Mouse (Mus musculus): Measurements from ENCODE around the gene Slc30a5. TPM values are rescaled to one million over a fixed set of nuclear protein-coding genes. Genes with fewer than 3 reads are reported as not detected.

Slc30a5 gene
- polyA plus RNA-seq, 1 experiment from 2014 or later, result 62.0 TPM

DNA sequence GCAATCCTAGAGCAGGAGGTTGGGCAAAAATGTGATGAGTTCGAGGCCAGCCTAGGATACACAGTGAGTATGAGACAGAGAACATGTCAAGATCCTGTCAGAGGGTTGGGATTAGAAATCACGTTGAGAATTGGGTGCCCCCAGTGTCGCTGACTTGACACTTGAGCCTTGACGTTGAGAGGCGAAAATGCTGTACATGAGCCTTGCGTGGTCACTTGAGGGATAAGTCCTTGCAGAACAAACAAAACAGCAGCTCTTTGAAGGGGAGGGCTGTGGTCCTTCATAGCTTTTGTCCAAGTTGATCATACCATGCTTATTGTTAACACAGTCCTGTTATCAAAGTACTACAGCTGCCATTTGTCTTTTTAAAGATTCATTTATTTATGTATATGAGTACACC lies 56.5 kb downstream of the Slc30a5 start:
- no peaks in the 10 kb centered on the region for H3K27me3 ChIP-seq (ENCODE audit: control insufficient read depth, insufficient read depth, low read length)
- DNase-seq (ENCODE audit: low spot score) (no peak), ATAC-seq (replicated peaks; ENCODE audit: insufficient number of reproducible peaks, low FRiP score, low TSS enrichment, low read depth) (no peak)
- H3K9ac ChIP-seq (replicated peaks; ENCODE audit: low read length), result no peak overlapping the region
- 58% methylated on average over 6 of the region's 6 CpGs for WGBS
- H3K4me1 ChIP-seq (ENCODE audit: control insufficient read depth, insufficient read depth, low read length), result no peaks in the 10 kb centered on the region
- no peak overlapping the region; the same call in 1 of the 2 replicates for H3K4me2 ChIP-seq (ENCODE audit: low read depth, low read length)
- no peak overlapping the region for H3K4me3 ChIP-seq (ENCODE audit: low read depth, low read length)
- H3K27ac ChIP-seq (replicated peaks; ENCODE audit: low read depth, low read length), result no peak overlapping the region
- no peaks in the 10 kb centered on the region for H3K36me3 ChIP-seq (replicated peaks; ENCODE audit: control insufficient read depth, insufficient read depth, low read depth, low read length)
- H3K9me3 ChIP-seq (replicated peaks; ENCODE audit: control insufficient read depth, low read length), result no peaks in the 10 kb centered on the region

DNA sequence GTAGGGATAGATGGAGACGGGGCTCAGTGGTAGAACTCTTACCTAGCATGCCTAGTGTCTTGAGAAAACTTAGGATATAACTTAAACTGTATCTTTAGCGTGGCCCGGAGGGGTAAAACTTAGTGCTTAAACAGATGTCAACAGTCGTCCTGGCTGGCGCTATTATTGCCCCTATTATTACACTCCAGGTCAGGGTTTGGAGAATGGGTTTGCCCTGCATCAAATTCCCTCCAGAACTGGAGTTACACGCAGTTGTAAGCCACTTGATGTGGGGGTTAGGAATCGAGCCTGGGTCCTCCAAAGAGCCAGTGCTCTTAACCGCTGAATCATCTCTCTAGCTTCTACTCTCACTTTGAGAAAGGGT lies 57.2 kb downstream of the Slc30a5 start:
- H3K27me3 ChIP-seq (ENCODE audit: control insufficient read depth, insufficient read depth, low read length), result no peaks in the 10 kb centered on the region
- peak overlapping the region; percentile 34 for H3K4me2 ChIP-seq (ENCODE audit: low read depth, low read length)
- ATAC-seq (replicated peaks; ENCODE audit: insufficient number of reproducible peaks, low FRiP score, low TSS enrichment, low read depth) (peak; percentile 4; the same call in 1 of the 2 replicates), DNase-seq (ENCODE audit: low spot score) (no peak)
- WGBS, result 18% methylated on average over 8 of the region's 8 CpGs
- no peaks in the 10 kb centered on the region for H3K9me3 ChIP-seq (replicated peaks; ENCODE audit: control insufficient read depth, low read length)
- no peaks in the 10 kb centered on the region for H3K4me1 ChIP-seq (ENCODE audit: control insufficient read depth, insufficient read depth, low read length)
- H3K36me3 ChIP-seq (replicated peaks; ENCODE audit: control insufficient read depth, insufficient read depth, low read depth, low read length), result peaks cover 2% of the 10 kb centered on the region; the same call in 1 of the 2 replicates
- H3K27ac ChIP-seq (replicated peaks; ENCODE audit: low read depth, low read length), result no peak overlapping the region
- H3K4me3 ChIP-seq (ENCODE audit: low read depth, low read length), result peak overlapping the region; percentile 89
- peak overlapping the region; percentile 85; the same call in 1 of the 2 replicates for H3K9ac ChIP-seq (replicated peaks; ENCODE audit: low read length)

DNA sequence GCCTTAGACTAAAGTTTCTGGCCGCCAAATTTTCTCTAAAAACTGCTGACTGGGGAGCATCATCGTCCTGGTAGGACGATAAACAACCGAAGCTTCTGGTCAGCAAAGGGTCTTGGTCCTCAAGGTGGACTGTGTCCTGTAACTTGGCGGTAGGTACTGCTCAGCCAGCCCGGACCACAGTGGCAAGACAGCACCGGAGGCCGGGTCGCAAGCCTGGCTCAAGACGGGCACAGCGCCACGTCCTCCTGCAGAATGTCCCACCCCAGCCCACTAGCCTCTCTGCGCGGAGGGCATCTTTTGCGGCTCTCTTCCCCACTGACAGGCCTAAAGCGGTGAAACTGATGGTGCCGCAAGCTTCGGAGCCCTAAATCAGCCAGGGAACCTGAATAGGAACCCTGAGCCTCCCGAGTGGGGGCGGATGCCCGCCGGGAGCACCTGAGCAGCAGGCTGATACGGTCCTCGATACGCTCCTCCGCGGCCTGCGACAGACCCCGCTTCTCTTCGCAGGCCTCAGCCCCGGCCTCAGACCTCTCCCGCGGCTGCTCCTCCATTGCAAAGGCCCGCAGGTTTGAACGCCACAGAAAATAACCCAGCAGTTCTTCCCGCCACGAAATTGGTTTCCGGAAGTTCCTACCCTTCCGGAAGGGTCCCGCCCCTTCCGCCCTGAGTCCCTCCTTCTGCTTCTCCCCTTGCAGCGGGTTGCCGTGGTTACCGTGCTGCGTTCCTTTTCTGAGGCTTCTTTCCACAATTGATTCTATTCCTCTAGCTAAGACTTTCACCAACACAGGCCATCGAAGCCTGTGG lies 57.8 kb downstream of the Slc30a5 start, which contains the start of gene Cenph:
Gene Cenph (minus strand): TSS at position 648 of the 804 bp plus-strand sequence.
- Histone ChIP-seq H3K4me3 (ENCODE audit: low read depth, low read length) (peak within 1 kb of the TSS; percentile 89), H3K4me2 (ENCODE audit: low read depth, low read length) (peak within 1 kb of the TSS; percentile 80)
- under 1% methylated on average over 46 of the region's 46 CpGs for WGBS

DNA sequence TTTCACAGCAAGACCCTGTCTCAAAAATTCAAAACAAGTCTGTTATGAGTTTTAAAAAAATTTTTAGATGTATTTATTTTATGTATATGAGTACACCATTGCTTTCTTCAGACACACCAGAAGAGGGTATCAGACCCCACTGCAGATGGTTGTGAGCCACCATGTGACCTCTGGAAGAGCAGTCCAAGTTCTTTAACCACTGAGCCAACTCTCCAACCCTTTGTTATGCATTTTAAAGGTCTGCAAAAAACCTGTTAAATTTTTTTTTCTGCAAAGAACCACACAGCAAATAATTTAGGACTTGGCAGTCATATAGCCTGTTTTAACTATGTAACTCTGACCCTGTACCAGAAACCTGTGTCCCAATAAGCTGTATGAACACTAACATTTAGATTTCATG lies 58.5 kb downstream of the Slc30a5 start:
- no peak for DNase-seq (ENCODE audit: low spot score)
- Histone ChIP-seq H3K4me2 (ENCODE audit: low read depth, low read length) (peak overlapping the region; percentile 80), H3K36me3 (replicated peaks; ENCODE audit: control insufficient read depth, insufficient read depth, low read depth, low read length) (peaks cover 6% of the 10 kb centered on the region; the same call in 1 of the 2 replicates), H3K4me3 (ENCODE audit: low read depth, low read length) (peak overlapping the region; percentile 89), H3K27me3 (ENCODE audit: control insufficient read depth, insufficient read depth, low read length) (no peaks in the 10 kb centered on the region), H3K27ac (replicated peaks; ENCODE audit: low read depth, low read length) (no peak overlapping the region), H3K9ac (replicated peaks; ENCODE audit: low read length) (peak overlapping the region; percentile 85), H3K9me3 (replicated peaks; ENCODE audit: control insufficient read depth, low read length) (no peaks in the 10 kb centered on the region), H3K4me1 (ENCODE audit: control insufficient read depth, insufficient read depth, low read length) (no peaks in the 10 kb centered on the region)
- ATAC-seq (replicated peaks; ENCODE audit: insufficient number of reproducible peaks, low FRiP score, low TSS enrichment, low read depth), result no peak

More for the DNA sequence above, 57.8 kb downstream of the Slc30a5 start, which contains the start of gene Cenph:
- Histone ChIP-seq H3K9ac (replicated peaks; ENCODE audit: low read length) (peak within 1 kb of the TSS; percentile 85), H3K27ac (replicated peaks; ENCODE audit: low read depth, low read length) (no peak within 1 kb of the TSS; the same call in 1 of the 2 replicates), H3K4me1 (ENCODE audit: control insufficient read depth, insufficient read depth, low read length) (no peaks in the 10 kb centered on the region), H3K9me3 (replicated peaks; ENCODE audit: control insufficient read depth, low read length) (no peaks in the 10 kb centered on the region), H3K36me3 (replicated peaks; ENCODE audit: control insufficient read depth, insufficient read depth, low read depth, low read length) (peaks cover 6% of the 10 kb centered on the region; the same call in 1 of the 2 replicates), H3K27me3 (ENCODE audit: control insufficient read depth, insufficient read depth, low read length) (no peaks in the 10 kb centered on the region)
- peak; percentile 95 for DNase-seq (ENCODE audit: low spot score)
- peak; percentile 90 for ATAC-seq (replicated peaks; ENCODE audit: insufficient number of reproducible peaks, low FRiP score, low TSS enrichment, low read depth)

DNA sequence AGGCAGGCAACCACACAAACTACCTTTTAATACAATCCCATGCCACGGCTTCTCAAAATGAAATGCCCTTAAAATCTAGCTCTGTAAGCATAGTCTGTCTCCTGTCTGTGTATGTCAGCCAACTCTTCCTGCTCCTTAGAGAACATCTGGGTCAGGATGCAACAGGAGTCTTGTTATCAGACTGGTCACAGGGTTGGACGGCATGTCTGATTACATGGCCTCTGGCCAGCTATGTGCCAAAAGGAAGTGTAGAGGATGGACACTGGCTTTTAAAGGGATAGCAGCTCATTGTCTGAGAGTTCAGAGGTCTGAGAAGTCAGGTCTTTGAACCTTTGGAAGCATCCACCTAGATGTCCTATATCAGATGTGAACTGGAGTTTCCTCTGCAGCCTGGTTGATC lies 77.9 kb downstream of the Slc30a5 start:
- Histone ChIP-seq H3K9ac (replicated peaks; ENCODE audit: low read length) (no peak overlapping the region), H3K4me3 (ENCODE audit: low read depth, low read length) (no peak overlapping the region), H3K27ac (replicated peaks; ENCODE audit: low read depth, low read length) (no peak overlapping the region), H3K36me3 (replicated peaks; ENCODE audit: control insufficient read depth, insufficient read depth, low read depth, low read length) (peaks cover 2% of the 10 kb centered on the region; the same call in 1 of the 2 replicates), H3K27me3 (ENCODE audit: control insufficient read depth, insufficient read depth, low read length) (no peaks in the 10 kb centered on the region), H3K9me3 (replicated peaks; ENCODE audit: control insufficient read depth, low read length) (no peaks in the 10 kb centered on the region), H3K4me1 (ENCODE audit: control insufficient read depth, insufficient read depth, low read length) (no peaks in the 10 kb centered on the region), H3K4me2 (ENCODE audit: low read depth, low read length) (no peak overlapping the region)
- ATAC-seq (replicated peaks; ENCODE audit: insufficient number of reproducible peaks, low FRiP score, low TSS enrichment, low read depth), result no peak
- WGBS, result 83% methylated on average over 2 of the region's 2 CpGs
- DNase-seq (ENCODE audit: low spot score), result no peak

DNA sequence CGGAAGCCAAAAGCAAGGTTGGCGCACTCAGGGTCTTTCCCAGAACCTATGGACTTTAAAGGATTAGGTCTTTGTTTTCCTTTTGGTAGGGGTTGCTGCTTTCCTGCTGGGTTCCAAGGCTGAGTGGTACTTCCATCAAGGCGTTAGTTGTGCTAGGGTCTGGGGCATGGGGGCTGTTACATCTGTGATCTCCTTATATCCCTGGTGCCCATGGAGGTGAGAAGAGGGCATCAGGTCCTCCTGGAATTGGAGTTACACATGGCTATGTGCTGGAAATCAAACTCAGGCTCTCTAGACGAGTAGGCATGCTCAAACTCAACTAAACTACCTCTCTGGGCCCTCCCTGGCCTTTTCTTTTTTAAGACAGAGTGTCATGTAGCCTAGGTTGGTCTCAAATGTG lies 79.0 kb downstream of the Slc30a5 start:
- Histone ChIP-seq H3K27ac (replicated peaks; ENCODE audit: low read depth, low read length) (no peak overlapping the region), H3K4me1 (ENCODE audit: control insufficient read depth, insufficient read depth, low read length) (no peaks in the 10 kb centered on the region), H3K4me2 (ENCODE audit: low read depth, low read length) (no peak overlapping the region), H3K9ac (replicated peaks; ENCODE audit: low read length) (no peak overlapping the region), H3K9me3 (replicated peaks; ENCODE audit: control insufficient read depth, low read length) (no peaks in the 10 kb centered on the region), H3K4me3 (ENCODE audit: low read depth, low read length) (no peak overlapping the region), H3K27me3 (ENCODE audit: control insufficient read depth, insufficient read depth, low read length) (no peaks in the 10 kb centered on the region), H3K36me3 (replicated peaks; ENCODE audit: control insufficient read depth, insufficient read depth, low read depth, low read length) (no peaks in the 10 kb centered on the region)
- ATAC-seq (replicated peaks; ENCODE audit: insufficient number of reproducible peaks, low FRiP score, low TSS enrichment, low read depth), result no peak
- 67% methylated on average over 4 of the region's 4 CpGs for WGBS
- no peak for DNase-seq (ENCODE audit: low spot score)

DNA sequence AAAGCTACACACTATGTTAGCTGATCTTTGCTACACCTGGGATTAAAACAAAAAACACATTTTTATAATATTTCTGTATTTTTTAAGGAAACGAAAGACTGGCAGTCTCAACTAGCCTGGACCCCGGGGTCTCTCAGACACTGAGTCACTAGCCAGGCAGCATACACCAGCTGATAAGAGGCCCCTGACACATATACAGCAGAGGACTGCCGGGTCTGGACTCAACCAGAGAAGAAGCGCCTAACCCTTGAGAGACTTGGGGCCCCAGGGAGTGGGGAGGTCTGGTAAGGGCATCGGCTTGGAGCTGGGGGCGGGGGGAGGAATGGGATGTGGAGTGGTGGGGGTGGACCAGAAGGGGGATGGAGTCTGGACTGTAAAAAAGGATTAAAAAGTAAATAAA lies 80.2 kb downstream of the Slc30a5 start:
- no peak overlapping the region for H3K27ac ChIP-seq (replicated peaks; ENCODE audit: low read depth, low read length)
- H3K9ac ChIP-seq (replicated peaks; ENCODE audit: low read length), result no peak overlapping the region
- DNase-seq (ENCODE audit: low spot score), result no peak
- H3K36me3 ChIP-seq (replicated peaks; ENCODE audit: control insufficient read depth, insufficient read depth, low read depth, low read length), result no peaks in the 10 kb centered on the region
- H3K4me3 ChIP-seq (ENCODE audit: low read depth, low read length), result no peak overlapping the region
- no peaks in the 10 kb centered on the region for H3K4me1 ChIP-seq (ENCODE audit: control insufficient read depth, insufficient read depth, low read length)
- WGBS, result 77% methylated on average over 6 of the region's 6 CpGs
- H3K27me3 ChIP-seq (ENCODE audit: control insufficient read depth, insufficient read depth, low read length), result no peaks in the 10 kb centered on the region
- no peaks in the 10 kb centered on the region for H3K9me3 ChIP-seq (replicated peaks; ENCODE audit: control insufficient read depth, low read length)
- ATAC-seq (replicated peaks; ENCODE audit: insufficient number of reproducible peaks, low FRiP score, low TSS enrichment, low read depth), result no peak
- H3K4me2 ChIP-seq (ENCODE audit: low read depth, low read length), result no peak overlapping the region

Measured in embryonic facial prominence, embryonic 11.5 days (tissue).